Comparison of ENCODE assay signal across 15 mouse cellular contexts in the genomic region with DNA sequence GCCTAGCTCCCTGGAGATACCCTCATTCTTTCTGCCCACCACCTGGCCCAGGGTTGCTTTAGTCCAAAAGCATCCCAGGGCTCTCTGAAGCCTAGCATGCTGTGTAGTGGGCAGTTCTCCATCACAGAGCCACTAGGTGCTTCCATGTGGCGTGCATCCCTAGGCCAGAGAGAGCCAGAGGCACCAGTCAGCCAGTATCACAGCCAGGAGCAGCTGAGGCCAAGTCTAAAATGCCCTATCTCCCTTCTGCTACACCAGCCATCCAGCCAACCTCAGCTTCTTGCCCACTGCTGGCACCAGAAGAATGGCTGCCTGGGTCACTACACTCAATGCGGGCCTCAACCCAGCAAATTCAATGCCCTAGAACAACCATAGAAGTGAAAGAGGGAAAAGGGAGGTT. TPM values are rescaled to one million over a fixed set of nuclear protein-coding genes. Genes with fewer than 3 reads are reported as not detected.
"Had no signal": no experiment of that assay in that cellular context is flagged by ENCODE, and none has a peak within 500 bp of the region (broad histone marks: within the 10 kb centered on the region; RNA-seq: fewer than 3 reads in every experiment).

No protein-coding gene starts in this region.

- H3K9ac ChIP-seq: limb, embryonic 15.5 days; liver, embryonic 12.5 days; lung, embryonic 14.5 days; midbrain, embryonic 15.5 days; neural tube, embryonic 13.5 days had no signal

- DNase-seq: kidney, adult 9 months; kidney, postnatal 36 days; lung, embryonic 14.5 days; lung, postnatal 10 days; lung, postnatal 4 days; retina, postnatal 1 day; right cerebral cortex, postnatal 25 days; thymus, postnatal 36 days had no signal

- ATAC-seq: liver, embryonic 12.5 days; midbrain, embryonic 15.5 days had no signal

- H3K4me3 ChIP-seq: limb, embryonic 15.5 days; liver, embryonic 12.5 days; midbrain, embryonic 10.5 days; midbrain, embryonic 15.5 days; neural tube, embryonic 13.5 days had no signal

- H3K9me3 ChIP-seq: limb, embryonic 15.5 days; liver, embryonic 12.5 days; midbrain, embryonic 10.5 days; midbrain, embryonic 15.5 days; neural tube, embryonic 13.5 days had no signal

- H3K27ac ChIP-seq: kidney, postnatal 0 days; limb, embryonic 15.5 days; liver, embryonic 12.5 days; midbrain, embryonic 10.5 days; midbrain, embryonic 15.5 days; neural tube, embryonic 13.5 days had no signal

- H3K4me2 ChIP-seq: limb, embryonic 15.5 days; liver, embryonic 12.5 days; lung, embryonic 14.5 days; midbrain, embryonic 15.5 days; neural tube, embryonic 13.5 days had no signal

- H3K36me3 ChIP-seq: limb, embryonic 15.5 days; liver, embryonic 12.5 days; midbrain, embryonic 10.5 days; midbrain, embryonic 15.5 days; neural tube, embryonic 13.5 days had no signal

- H3K27me3 ChIP-seq: limb, embryonic 15.5 days; liver, embryonic 12.5 days; midbrain, embryonic 15.5 days; neural tube, embryonic 13.5 days had no signal

- H3K4me1 ChIP-seq: limb, embryonic 15.5 days; liver, embryonic 12.5 days; midbrain, embryonic 10.5 days; midbrain, embryonic 15.5 days; neural tube, embryonic 13.5 days had no signal

RNA-seq across cellular contexts. Expression of a gene that starts 56.9 kb away (rescaled TPM):
- total RNA-seq: megakaryocyte, adult 5-6 weeks had no signal
